Mouse (Mus musculus) forebrain, embryonic 13.5 days (tissue): ENCODE data around the gene Klf15. TPM values are rescaled to one million over a fixed set of nuclear protein-coding genes. Genes with fewer than 3 reads are reported as not detected.

Source experiments
- ATAC-seq: fragments of 200-750 bp; cut with Nextera tagmentation; 2 replicates; pipeline ENCODE4 v1.8.0; 2017
- H3K27ac ChIP-seq: fragments of 300-500 bp; sonication (generic); 2 replicates; pipeline ENCODE4 v1.5.1; 2015; ENCODE audit warnings: inconsistent platforms, mild to moderate bottlenecking, moderate library complexity
- H3K27me3 ChIP-seq: fragments of 300-500 bp; sonication (generic); 2 replicates; pipeline ENCODE4 v1.6.1; 2015; ENCODE audit warnings: mild to moderate bottlenecking, inconsistent platforms
- H3K36me3 ChIP-seq: fragments of 300-500 bp; sonication (generic); 2 replicates; pipeline ENCODE4 v1.6.1; 2015; ENCODE audit warnings: mild to moderate bottlenecking, inconsistent platforms; ENCODE audit not compliant: poor library complexity, severe bottlenecking
- H3K4me1 ChIP-seq: fragments of 300-500 bp; sonication (generic); 2 replicates; pipeline ENCODE4 v1.6.1; 2015; ENCODE audit warnings: inconsistent platforms
- H3K4me2 ChIP-seq: fragments of 300-500 bp; sonication (generic); 2 replicates; pipeline ENCODE4 v1.6.1; 2015; ENCODE audit warnings: inconsistent platforms, mild to moderate bottlenecking, moderate library complexity
- H3K4me3 ChIP-seq: fragments of 300-500 bp; sonication (generic); 2 replicates; pipeline ENCODE4 v1.5.1; 2015; ENCODE audit warnings: mild to moderate bottlenecking, inconsistent platforms
- H3K9ac ChIP-seq: fragments of 300-500 bp; sonication (generic); 2 replicates; pipeline ENCODE4 v1.6.1; 2015; ENCODE audit warnings: mild to moderate bottlenecking, inconsistent platforms
- H3K9me3 ChIP-seq: fragments of 300-500 bp; sonication (generic); replicated peaks from 2 replicates; pipeline ENCODE4 v1.6.1; 2016; ENCODE audit warnings: inconsistent platforms
- WGBS: fragments of 180-500 bp; shearing (Covaris S2); methylation state at CpG from one replicate; pipeline ENCODE4 v1.1.7; 2015; 5-methylcytosine and 5-hydroxymethylcytosine counted together
- polyA plus RNA-seq: library from polyadenylated mRNA; unstranded; fragments of >200 nt; fragmentation: Nextera tagmentation; extraction: Ambion mirVana; gene quantifications from 2 replicates; pipeline ENCODE4 v1.2.1, GENCODE M21; 2015

Klf15 gene
- polyA plus RNA-seq, 1 experiment from 2014 or later = 7.0 TPM

DNA sequence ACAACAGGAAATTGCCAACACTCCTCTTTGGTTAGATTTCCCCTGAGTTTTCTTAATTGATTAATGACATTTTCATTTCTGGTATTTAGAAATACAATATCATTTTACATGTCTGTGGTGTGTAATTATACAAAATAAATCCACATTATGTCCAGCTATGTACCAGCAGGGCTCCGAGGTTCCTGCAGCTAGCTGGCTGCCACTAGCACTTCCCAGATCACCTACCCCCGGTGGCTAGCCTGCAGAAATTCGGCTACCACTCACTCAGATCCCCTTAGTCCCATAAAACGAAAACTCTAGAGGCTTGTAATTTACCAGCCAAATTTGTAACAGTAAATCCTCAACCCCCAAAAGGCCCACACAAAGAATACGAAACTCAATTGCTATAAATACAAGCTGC is 57.0 kb downstream of the Klf15 start:
- H3K27me3 ChIP-seq = no peaks in the 10 kb centered on the region
- H3K27ac ChIP-seq = no peak overlapping the region
- H3K4me1 ChIP-seq = no peaks in the 10 kb centered on the region
- H3K9me3 ChIP-seq = no peaks in the 10 kb centered on the region
- 68% methylated on average over 5 of the region's 5 CpGs for WGBS
- no peak overlapping the region for H3K4me3 ChIP-seq
- no peak for ATAC-seq
- no peaks in the 10 kb centered on the region for H3K36me3 ChIP-seq
- no peak overlapping the region for H3K4me2 ChIP-seq
- no peak overlapping the region for H3K9ac ChIP-seq

Other genes with a start within 250 kb of the Klf15 start
- not detected in 2 replicates for gene Vmn1r53, start 238.1 kb upstream of the Klf15 start, polyA plus RNA-seq
- gene Vmn1r54, start 216.3 kb upstream of the Klf15 start, polyA plus RNA-seq = not detected in 2 replicates
- not detected in 2 replicates for gene BC048671, start 161.4 kb upstream of the Klf15 start, polyA plus RNA-seq
- gene Chst13, start 137.4 kb upstream of the Klf15 start, polyA plus RNA-seq = 0.18 TPM in 1 of 2 replicates, not detected in the other
- gene Uroc1, start 129.3 kb upstream of the Klf15 start, polyA plus RNA-seq = not detected in 2 replicates
- gene Zxdc, start 93.1 kb upstream of the Klf15 start, polyA plus RNA-seq = 9.1 and 10.3 TPM in 2 replicates
- 3.1 TPM in 2 replicates for gene Cfap100, start 33.8 kb upstream of the Klf15 start, polyA plus RNA-seq
- gene Aldh1l1, start 23.9 kb downstream of the Klf15 start, polyA plus RNA-seq = 8.1 and 9.6 TPM in 2 replicates
- gene Slc41a3, start 142.1 kb downstream of the Klf15 start, polyA plus RNA-seq = 1.7 and 1.9 TPM in 2 replicates